Mouse (Mus musculus) E14TG2a.4 (cell line): Measurements from ENCODE around the gene Copb2.
A peak's percentile ranks its signal among the peaks of the same experiment; 100 is the strongest.

ENCODE experiments used
- H3K27me3 ChIP-seq: 2 replicates; pipeline ENCODE4 v1.6.1; 2014; ENCODE audit warnings: low read length, control low read depth; ENCODE audit not compliant: insufficient read depth
- H3K36me3 ChIP-seq: 2 replicates; pipeline ENCODE4 v1.6.1; 2014; ENCODE audit warnings: low read length, control low read depth; ENCODE audit not compliant: insufficient read depth
- H3K4me1 ChIP-seq: replicated peaks from 2 replicates; pipeline ENCODE4 v1.6.1; 2014; ENCODE audit warnings: low read depth, low read length, control low read depth
- H3K4me3 ChIP-seq: replicated peaks from 2 replicates; pipeline ENCODE4 v1.5.1; 2014; ENCODE audit warnings: mild to moderate bottlenecking, low read length
- H3K9me3 ChIP-seq: 2 replicates; pipeline ENCODE4 v1.6.1; 2014; ENCODE audit warnings: low read length, control low read depth
- CTCF ChIP-seq: conservative IDR thresholded peaks from 2 replicates; pipeline ENCODE4 v1.5.1; 2014; ENCODE audit warnings: low read length
- NANOG ChIP-seq: IDR thresholded peaks from 2 replicates; pipeline ENCODE4 v1.6.1; 2014; ENCODE audit warnings: borderline replicate concordance, low read length, mixed read lengths
- POU5F1 ChIP-seq: IDR thresholded peaks from 2 replicates; pipeline ENCODE4 v1.6.1; 2014; ENCODE audit warnings: low read length, borderline replicate concordance

Gene Copb2

DNA sequence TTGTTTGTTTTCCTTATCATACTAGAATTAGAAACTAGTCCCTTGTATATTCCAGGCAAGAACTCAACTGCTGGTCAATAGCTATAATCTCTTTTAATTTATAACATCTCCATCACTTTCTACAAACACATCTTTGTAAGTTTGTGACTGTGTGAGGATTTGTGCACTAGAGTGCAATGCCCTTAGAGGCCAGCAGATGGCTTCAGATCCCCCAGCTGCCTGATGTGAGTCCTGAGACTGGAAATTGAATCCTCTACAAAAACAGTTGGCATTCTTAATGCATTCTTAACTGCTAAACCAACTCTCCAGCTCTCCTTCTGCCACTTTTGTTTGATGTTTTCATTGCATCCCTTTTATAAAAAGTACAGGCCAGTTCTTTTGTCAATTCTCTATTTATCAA, 27.8 kb upstream of the Copb2 start:
- Histone ChIP-seq H3K9me3 (no peaks in the 10 kb centered on the region), H3K4me3 (no peak overlapping the region), H3K4me1 (peaks cover 7% of the 10 kb centered on the region), H3K27me3 (peaks cover 11% of the 10 kb centered on the region; the same call in 1 of the 2 replicates), H3K36me3 (no peaks in the 10 kb centered on the region)
- TF ChIP-seq CTCF, result peak; percentile 80
- TF ChIP-seq NANOG, result no peak
- TF ChIP-seq POU5F1, result no peak

- Histone ChIP-seq H3K4me3 (no peak overlapping the region), H3K27me3 (peaks cover 11% of the 10 kb centered on the region; the same call in 1 of the 2 replicates), H3K9me3 (no peaks in the 10 kb centered on the region), H3K4me1 (peaks cover 7% of the 10 kb centered on the region), H3K36me3 (no peaks in the 10 kb centered on the region)
- TF ChIP-seq CTCF (no peak), NANOG (no peak), POU5F1 (no peak)
Measured at GRCm38 (mm10) chr9:98538017-98538712, 25.4 kb upstream of the Copb2 start.

GRCm38 (mm10) chr9:98538713-98539360, 24.7 kb upstream of the Copb2 start:
- TF ChIP-seq CTCF (peak; percentile 70), NANOG (no peak)

DNA sequence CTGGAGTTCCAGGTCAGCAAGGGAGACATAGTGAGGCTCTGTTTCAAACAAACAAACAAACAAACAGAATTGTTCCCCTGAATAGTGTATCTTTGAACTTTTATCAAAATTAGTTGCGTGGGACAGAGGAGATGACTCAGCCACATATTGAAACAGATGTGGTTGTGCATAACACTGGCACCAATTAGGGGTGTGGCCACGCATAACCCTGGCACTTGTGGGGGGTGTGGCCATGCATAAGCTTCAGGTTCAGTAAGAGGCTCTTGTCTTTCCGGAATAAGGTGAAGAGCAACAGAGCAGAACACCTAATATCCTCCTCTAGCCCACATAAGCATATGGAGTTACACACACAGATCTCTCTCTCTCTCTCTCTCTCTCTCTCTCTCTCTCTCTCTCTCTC, 19.5 kb upstream of the Copb2 start:
- Histone ChIP-seq H3K27me3 (0 out of 2 replicates have a peak, but pooled peaks cover 3% of the 10 kb centered on the region), H3K4me1 (0 out of 2 replicates have a peak, but pooled peaks cover 2% of the 10 kb centered on the region), H3K9me3 (no peaks in the 10 kb centered on the region), H3K4me3 (no peak overlapping the region), H3K36me3 (no peaks in the 10 kb centered on the region)
- TF ChIP-seq POU5F1 (no peak), NANOG (no peak), CTCF (no peak)

More at GRCm38 (mm10) chr9:98538713-98539360, 24.7 kb upstream of the Copb2 start:
- H3K4me3 ChIP-seq, result no peak overlapping the region
- no peaks in the 10 kb centered on the region for H3K9me3 ChIP-seq
- no peaks in the 10 kb centered on the region for H3K36me3 ChIP-seq
- H3K27me3 ChIP-seq, result peaks cover 11% of the 10 kb centered on the region; the same call in 1 of the 2 replicates
- H3K4me1 ChIP-seq, result peaks cover 7% of the 10 kb centered on the region

GRCm38 (mm10) chr9:98583852-98584251, 20.3 kb downstream of the Copb2 start:
- TF ChIP-seq POU5F1 (no peak), CTCF (no peak), NANOG (no peak)
- Histone ChIP-seq H3K4me3 (no peak overlapping the region), H3K4me1 (no peaks in the 10 kb centered on the region), H3K27me3 (no peaks in the 10 kb centered on the region), H3K9me3 (no peaks in the 10 kb centered on the region), H3K36me3 (peaks cover 94% of the 10 kb centered on the region)

- no peak for TF ChIP-seq CTCF
- TF ChIP-seq POU5F1, result no peak
- no peak for TF ChIP-seq NANOG
- 0 out of 2 replicates have a peak, but pooled peaks cover 4% of the 10 kb centered on the region for H3K9me3 ChIP-seq
- H3K4me1 ChIP-seq, result peaks cover 16% of the 10 kb centered on the region
- peaks cover 39% of the 10 kb centered on the region for H3K36me3 ChIP-seq
- H3K27me3 ChIP-seq, result peaks cover 12% of the 10 kb centered on the region
- H3K4me3 ChIP-seq, result peak overlapping the region; percentile 97
Measured at GRCm38 (mm10) chr9:98600094-98600493, 36.6 kb downstream of the Copb2 start.

DNA sequence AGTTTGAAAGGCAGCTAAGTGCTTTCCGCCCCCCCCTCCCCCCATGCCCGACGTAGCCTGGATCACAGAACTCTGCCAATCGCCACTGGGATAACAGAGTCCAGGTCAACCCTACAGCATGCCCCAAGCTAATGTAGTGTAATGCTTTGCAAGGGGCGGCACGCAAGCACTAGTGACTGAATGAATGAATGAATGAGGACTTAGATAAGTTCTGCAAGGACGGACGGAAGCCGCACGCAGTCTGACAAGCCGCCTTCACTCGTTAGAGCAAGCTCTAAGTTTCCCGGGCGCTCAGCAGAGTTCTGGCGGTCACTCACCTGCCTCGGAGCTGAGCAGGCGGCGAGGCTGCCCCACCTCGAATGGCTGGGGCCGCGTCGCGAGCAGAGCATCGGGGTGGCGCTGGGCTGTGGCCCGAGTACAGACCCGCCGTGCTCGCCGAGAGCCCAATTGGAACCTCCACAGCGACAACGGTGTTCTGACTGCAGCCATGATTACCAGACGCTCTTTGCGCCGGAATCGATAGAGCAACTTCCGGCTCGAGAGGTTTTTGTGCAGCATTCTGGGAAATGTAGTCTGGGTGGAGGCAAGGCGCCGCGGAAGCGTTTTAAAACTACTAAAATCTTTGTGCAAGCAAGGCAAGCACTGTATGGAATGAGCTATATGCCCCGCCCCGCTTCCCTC, 37.8 kb downstream of the Copb2 start, which contains the start of gene Mrps22:
TSS of gene Mrps22 (minus strand) at position 505 of the 681 bp plus-strand sequence.
- TF ChIP-seq NANOG, result no peak
- TF ChIP-seq POU5F1, result no peak
- no peak for TF ChIP-seq CTCF
- 0 out of 2 replicates have a peak, but pooled peaks cover 4% of the 10 kb centered on the region for H3K9me3 ChIP-seq
- H3K4me3 ChIP-seq, result peak within 1 kb of the TSS; percentile 97
- H3K36me3 ChIP-seq, result peaks cover 27% of the 10 kb centered on the region
- H3K27me3 ChIP-seq, result peaks cover 12% of the 10 kb centered on the region
- H3K4me1 ChIP-seq, result peaks cover 16% of the 10 kb centered on the region

DNA sequence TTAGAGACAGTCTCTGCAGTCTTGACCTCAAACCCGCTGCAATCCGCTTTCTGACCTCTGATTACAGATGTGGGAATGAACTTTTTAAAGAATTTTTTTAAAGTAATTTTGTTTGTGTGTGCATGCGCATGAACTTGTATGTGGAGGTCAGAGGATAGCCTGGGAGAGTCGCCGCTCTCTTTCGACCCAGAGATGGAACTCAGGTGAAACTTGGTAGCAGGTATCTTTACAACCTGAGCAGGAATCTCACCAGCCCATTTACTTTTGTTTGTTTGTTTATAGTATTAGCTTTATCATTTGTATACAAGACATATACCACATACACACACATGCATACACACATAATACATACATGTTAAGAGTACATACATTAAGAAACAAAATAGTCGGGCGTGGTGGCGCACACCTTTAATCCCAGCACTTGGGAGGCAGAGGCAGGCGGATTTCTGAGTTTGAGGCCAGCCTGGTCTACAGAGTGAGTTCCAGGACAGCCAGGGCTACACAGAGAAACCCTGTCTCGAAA, 38.4 kb downstream of the Copb2 start:
- no peak for TF ChIP-seq POU5F1
- no peak for TF ChIP-seq NANOG
- TF ChIP-seq CTCF, result no peak
- H3K9me3 ChIP-seq, result 0 out of 2 replicates have a peak, but pooled peaks cover 4% of the 10 kb centered on the region
- H3K36me3 ChIP-seq, result peaks cover 21% of the 10 kb centered on the region
- H3K4me3 ChIP-seq, result peak overlapping the region; percentile 97
- peaks cover 16% of the 10 kb centered on the region for H3K4me1 ChIP-seq
- peaks cover 12% of the 10 kb centered on the region for H3K27me3 ChIP-seq
